Mouse (Mus musculus) lung, postnatal 0 days (tissue): ENCODE measurements at regions not wholly inside any gene's neighbourhood (a gene's known extent, or its start where the extent isn't known, plus 50 kb on each side); places are given as distances from the start of the nearest gene placed in this dataset.
A peak's percentile ranks its signal among the peaks of the same experiment; 100 is the strongest.

Experiments used
- ATAC-seq: fragments of 200-750 bp; cut with Nextera tagmentation; 2 replicates; pipeline ENCODE4 v1.8.0; 2017; ENCODE audit warnings: moderate library complexity
- DNase-seq: peaks from one replicate; pipeline ENCODE4 v3.0.0-alpha.2; 2016; ENCODE audit warnings: low spot score
- H3K27ac ChIP-seq: fragments of 300-500 bp; sonication (generic); 2 replicates; pipeline ENCODE4 v1.5.1; 2014; ENCODE audit warnings: antibody characterized with exemption, mild to moderate bottlenecking, low read length, mixed read lengths
- H3K27me3 ChIP-seq: fragments of 300-500 bp; sonication (generic); replicated peaks from 2 replicates; pipeline ENCODE4 v1.6.1; 2014; ENCODE audit warnings: low read length, mixed read lengths; ENCODE audit not compliant: insufficient read depth
- H3K36me3 ChIP-seq: fragments of 300-500 bp; sonication (generic); 2 replicates; pipeline ENCODE4 v1.6.1; 2014; ENCODE audit warnings: low read length, mixed read lengths; ENCODE audit not compliant: insufficient read depth
- H3K4me1 ChIP-seq: fragments of 300-500 bp; sonication (generic); 2 replicates; pipeline ENCODE4 v1.6.1; 2014; ENCODE audit warnings: antibody characterized with exemption, low read depth, low read length, mixed read lengths; ENCODE audit not compliant: insufficient read depth
- H3K4me2 ChIP-seq: fragments of 300-500 bp; sonication (generic); replicated peaks from 2 replicates; pipeline ENCODE4 v1.6.1; 2014; ENCODE audit warnings: low read depth, mild to moderate bottlenecking, low read length, moderate library complexity, mixed read lengths
- H3K4me3 ChIP-seq: fragments of 300-500 bp; sonication (generic); 2 replicates; pipeline ENCODE4 v1.5.1; 2014; ENCODE audit warnings: low read depth, low read length
- H3K9ac ChIP-seq: fragments of 300-500 bp; sonication (generic); replicated peaks from 2 replicates; pipeline ENCODE4 v1.6.1; 2014; ENCODE audit warnings: low read depth, mild to moderate bottlenecking
- H3K9me3 ChIP-seq: fragments of 300-500 bp; sonication (generic); 2 replicates; pipeline ENCODE4 v1.6.1; 2016; ENCODE audit warnings: low read length, mixed read lengths
- CTCF ChIP-seq: IDR thresholded peaks from 2 replicates; pipeline ENCODE4 v1.5.1; 2016; ENCODE audit warnings: antibody characterized with exemption, mild to moderate bottlenecking
- EP300 ChIP-seq: IDR thresholded peaks from 2 replicates; pipeline ENCODE4 v1.6.1; 2016; ENCODE audit warnings: antibody characterized with exemption, mild to moderate bottlenecking, control low read depth
- WGBS: fragments of 180-500 bp; shearing (Covaris S2); extraction: QIAGEN DNeasy Blood & Tissue Kit; methylation state at CpG from one replicate; pipeline ENCODE4 v1.1.7; 2014; 5-methylcytosine and 5-hydroxymethylcytosine counted together

DNA sequence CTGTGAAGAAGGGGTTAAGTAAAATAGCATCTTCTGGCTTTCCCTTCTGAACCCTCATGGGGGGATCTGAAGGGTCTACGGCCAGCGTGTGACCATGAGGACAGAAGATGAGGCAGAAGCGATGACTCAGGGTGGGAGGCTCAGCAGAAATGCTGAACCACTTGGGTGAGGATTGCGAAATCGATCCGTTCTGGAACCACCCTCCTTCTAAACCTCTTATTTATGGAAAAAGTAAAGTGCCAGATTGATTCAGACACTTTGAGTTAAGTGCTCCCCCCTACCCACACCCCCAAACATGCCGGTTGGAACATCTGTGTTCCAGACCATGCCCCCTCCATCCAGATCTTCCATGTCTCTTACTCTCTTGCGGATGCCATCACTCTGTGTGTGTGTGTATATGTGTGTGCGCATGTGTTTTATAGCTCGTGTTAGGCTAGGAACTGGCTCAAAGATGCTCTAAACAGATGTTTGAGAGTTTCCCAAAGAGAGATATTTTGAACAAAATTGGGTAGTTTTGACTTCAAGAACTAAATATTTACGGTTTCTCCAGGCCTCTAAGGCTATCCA is 190.2 kb upstream of the Prickle1 start:
- no peak overlapping the region for H3K4me3 ChIP-seq
- no peak for TF ChIP-seq CTCF
- TF ChIP-seq EP300: no peak
- no peaks in the 10 kb centered on the region for H3K36me3 ChIP-seq
- H3K4me1 ChIP-seq: no peaks in the 10 kb centered on the region
- no peak overlapping the region for H3K9ac ChIP-seq
- no peak overlapping the region for H3K27ac ChIP-seq
- H3K9me3 ChIP-seq: no peaks in the 10 kb centered on the region
- H3K27me3 ChIP-seq: no peaks in the 10 kb centered on the region
- WGBS: 77% methylated on average over 11 of the region's 11 CpGs
- H3K4me2 ChIP-seq: no peak overlapping the region
- peak; percentile 30 for DNase-seq
- no peak; the same call in 1 of the 2 replicates for ATAC-seq

- H3K4me3 ChIP-seq: no peak overlapping the region
- DNase-seq (no peak), ATAC-seq (no peak)
- H3K9ac ChIP-seq: no peak overlapping the region
- no peaks in the 10 kb centered on the region for H3K27me3 ChIP-seq
- H3K4me1 ChIP-seq: no peaks in the 10 kb centered on the region
- H3K27ac ChIP-seq: no peak overlapping the region
- no peaks in the 10 kb centered on the region for H3K36me3 ChIP-seq
- TF ChIP-seq EP300: no peak
- TF ChIP-seq CTCF: no peak
- no peak overlapping the region for H3K4me2 ChIP-seq
- no peaks in the 10 kb centered on the region for H3K9me3 ChIP-seq
- 82% methylated on average over 4 of the region's 4 CpGs for WGBS
Observed at GRCm38 (mm10) chr15:93783736-93784135, 188.0 kb upstream of the Prickle1 start.

DNA sequence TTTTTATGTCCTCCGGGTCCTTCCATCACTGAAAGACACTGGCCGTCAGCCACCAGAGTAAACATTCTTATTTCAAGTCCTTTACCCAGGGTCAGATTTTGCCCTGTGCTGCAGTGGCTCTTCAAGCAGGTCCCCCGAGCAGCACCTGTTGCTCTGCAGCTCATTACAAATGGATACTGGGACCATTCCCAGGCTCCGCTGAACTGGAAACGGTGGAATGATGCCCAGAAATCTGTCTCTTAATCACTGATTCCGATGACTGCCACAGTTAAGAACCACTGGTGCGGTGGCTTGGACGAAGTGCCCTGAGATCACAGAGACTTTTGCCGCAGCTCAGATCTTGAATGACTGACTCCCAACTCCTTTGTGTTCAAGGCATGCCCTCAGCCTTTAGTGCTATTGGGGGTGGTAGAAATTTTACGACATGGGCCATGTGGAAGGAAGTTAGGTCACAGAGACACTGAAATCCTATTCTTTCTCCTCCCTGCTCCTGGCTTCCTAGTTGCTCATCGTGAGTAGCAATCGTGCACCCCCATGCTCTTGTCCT is 179.6 kb upstream of the Prickle1 start:
- TF ChIP-seq CTCF (no peak), EP300 (no peak)
- no peaks in the 10 kb centered on the region for H3K27me3 ChIP-seq
- H3K4me2 ChIP-seq: no peak overlapping the region
- 49% methylated on average over 12 of the region's 12 CpGs for WGBS
- no peak for DNase-seq
- H3K4me1 ChIP-seq: no peaks in the 10 kb centered on the region
- no peak overlapping the region for H3K27ac ChIP-seq
- no peaks in the 10 kb centered on the region for H3K9me3 ChIP-seq
- H3K36me3 ChIP-seq: no peaks in the 10 kb centered on the region
- H3K9ac ChIP-seq: no peak overlapping the region
- H3K4me3 ChIP-seq: no peak overlapping the region
- ATAC-seq: no peak

DNA sequence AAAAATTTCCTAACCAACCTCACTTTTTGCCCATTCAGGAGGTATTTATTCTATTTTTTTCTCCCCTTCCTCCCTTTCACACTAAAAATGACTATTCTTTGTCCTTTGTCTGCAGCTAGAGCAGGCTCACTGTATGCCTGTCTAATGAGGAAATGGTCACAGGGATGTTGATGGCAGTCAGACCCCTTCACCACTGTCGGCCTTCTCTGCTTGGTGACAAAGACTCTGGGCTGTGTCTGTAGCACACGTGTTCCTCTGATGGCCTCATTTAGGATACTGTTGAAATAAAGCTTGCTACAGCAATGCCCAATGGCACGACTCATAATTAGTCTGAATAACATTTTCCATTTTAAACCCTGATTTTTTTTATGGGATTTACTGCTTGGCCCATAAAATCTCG is 178.6 kb upstream of the Prickle1 start:
- Histone ChIP-seq H3K27me3 (no peaks in the 10 kb centered on the region), H3K4me2 (no peak overlapping the region), H3K36me3 (no peaks in the 10 kb centered on the region), H3K9ac (no peak overlapping the region), H3K9me3 (no peaks in the 10 kb centered on the region), H3K4me1 (no peaks in the 10 kb centered on the region), H3K27ac (no peak overlapping the region), H3K4me3 (no peak overlapping the region)
- TF ChIP-seq EP300 (no peak), CTCF (no peak)
- ATAC-seq (no peak), DNase-seq (no peak)
- WGBS: 73% methylated on average over 4 of the region's 4 CpGs

GRCm38 (mm10) chr15:93766981-93767380 is 171.3 kb upstream of the Prickle1 start:
- Histone ChIP-seq H3K4me1 (no peaks in the 10 kb centered on the region), H3K27me3 (no peaks in the 10 kb centered on the region), H3K36me3 (no peaks in the 10 kb centered on the region), H3K4me3 (no peak overlapping the region), H3K27ac (no peak overlapping the region), H3K9ac (no peak overlapping the region), H3K4me2 (no peak overlapping the region), H3K9me3 (no peaks in the 10 kb centered on the region)
- no peak for TF ChIP-seq EP300
- no peak for TF ChIP-seq CTCF
- DNase-seq (no peak), ATAC-seq (no peak)
- 56% methylated on average over 3 of the region's 3 CpGs for WGBS

DNA sequence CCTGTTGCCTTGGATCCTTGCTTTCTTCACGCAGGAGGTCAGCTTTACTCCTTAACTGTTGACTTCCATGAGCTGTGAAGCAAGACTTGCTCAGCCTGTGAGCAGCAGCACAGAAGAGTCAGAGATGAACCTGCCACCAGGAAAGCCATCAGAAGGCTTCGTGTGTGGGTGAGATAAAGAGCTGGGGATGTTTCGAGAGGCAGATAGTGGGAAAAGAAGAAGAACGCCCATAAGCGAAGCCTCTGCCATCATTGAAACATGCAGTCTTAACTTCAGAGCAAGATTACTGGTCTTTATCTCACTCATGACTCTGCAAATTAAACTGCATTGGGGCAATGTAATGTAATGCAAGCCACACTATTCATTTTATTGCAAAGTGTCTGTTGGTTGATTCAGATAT is 167.4 kb upstream of the Prickle1 start:
- no peaks in the 10 kb centered on the region for H3K36me3 ChIP-seq
- no peak overlapping the region for H3K9ac ChIP-seq
- H3K4me3 ChIP-seq: no peak overlapping the region
- no peak for DNase-seq
- 80% methylated on average over 5 of the region's 5 CpGs for WGBS
- no peak for TF ChIP-seq CTCF
- no peak for TF ChIP-seq EP300
- no peak overlapping the region for H3K4me2 ChIP-seq
- no peaks in the 10 kb centered on the region for H3K27me3 ChIP-seq
- H3K9me3 ChIP-seq: no peaks in the 10 kb centered on the region
- no peaks in the 10 kb centered on the region for H3K4me1 ChIP-seq
- no peak for ATAC-seq
- H3K27ac ChIP-seq: no peak overlapping the region
